Mouse (Mus musculus): ENCODE results near the gene C77080.

GRCm38 (mm10) chr4:129247381-129248242, 13.6 kb downstream of the C77080 start:
- TF ChIP-seq CTCF (IDR thresholded peaks at IDR 0.05; ENCODE audit: extremely low read depth, insufficient read depth, insufficient read length, insufficient replicate concordance) (no peak), POLR2A (IDR thresholded peaks at IDR 0.05; ENCODE audit: low read depth, low read length) (no peak)

All from spleen, adult 2 months (tissue).